Mouse (Mus musculus) limb, embryonic 15.5 days (tissue): ENCODE measurements around the gene Dnajc4. TPM values are rescaled to one million over a fixed set of nuclear protein-coding genes. Genes with fewer than 3 reads are reported as not detected.

Experiments
- ATAC-seq: fragments of 200-750 bp; cut with Nextera tagmentation; 2 replicates; pipeline ENCODE4 v1.8.0; 2017; ENCODE audit warnings: low read depth, moderate TSS enrichment; ENCODE audit not compliant: insufficient number of reproducible peaks, low FRiP score, low TSS enrichment
- H3K27ac ChIP-seq: fragments of 300-500 bp; sonication (generic); 2 replicates; pipeline ENCODE4 v1.5.1; 2015; ENCODE audit warnings: moderate library complexity, mild to moderate bottlenecking, inconsistent platforms
- H3K27me3 ChIP-seq: fragments of 300-500 bp; sonication (generic); 2 replicates; pipeline ENCODE4 v1.6.1; 2015; ENCODE audit warnings: inconsistent platforms
- H3K36me3 ChIP-seq: fragments of 300-500 bp; sonication (generic); 2 replicates; pipeline ENCODE4 v1.6.1; 2015; ENCODE audit warnings: inconsistent platforms
- H3K4me1 ChIP-seq: fragments of 300-500 bp; sonication (generic); 2 replicates; pipeline ENCODE4 v1.6.1; 2015; ENCODE audit warnings: inconsistent platforms
- H3K4me2 ChIP-seq: fragments of 300-500 bp; sonication (generic); 2 replicates; pipeline ENCODE4 v1.6.1; 2015; ENCODE audit warnings: mild to moderate bottlenecking, inconsistent platforms
- H3K4me3 ChIP-seq: fragments of 300-500 bp; sonication (generic); 2 replicates; pipeline ENCODE4 v1.5.1; 2015; ENCODE audit warnings: mild to moderate bottlenecking, inconsistent platforms
- H3K9ac ChIP-seq: fragments of 300-500 bp; sonication (generic); 2 replicates; pipeline ENCODE4 v1.6.1; 2015; ENCODE audit warnings: inconsistent platforms
- H3K9me3 ChIP-seq: fragments of 300-500 bp; sonication (generic); 2 replicates; pipeline ENCODE4 v1.6.1; 2016; ENCODE audit warnings: inconsistent platforms
- WGBS: fragments of 180-500 bp; shearing (Covaris S2); methylation state at CpG from one replicate; pipeline ENCODE4 v1.1.7; 2015; 5-methylcytosine and 5-hydroxymethylcytosine counted together
- polyA plus RNA-seq: library from polyadenylated mRNA; unstranded; fragments of >200 nt; fragmentation: Nextera tagmentation; extraction: Ambion mirVana; gene quantifications from 2 replicates; pipeline ENCODE4 v1.2.1, GENCODE M21; 2015

Dnajc4 gene
- polyA plus RNA-seq, 1 experiment from 2014 or later, result 23.8 TPM

DNA sequence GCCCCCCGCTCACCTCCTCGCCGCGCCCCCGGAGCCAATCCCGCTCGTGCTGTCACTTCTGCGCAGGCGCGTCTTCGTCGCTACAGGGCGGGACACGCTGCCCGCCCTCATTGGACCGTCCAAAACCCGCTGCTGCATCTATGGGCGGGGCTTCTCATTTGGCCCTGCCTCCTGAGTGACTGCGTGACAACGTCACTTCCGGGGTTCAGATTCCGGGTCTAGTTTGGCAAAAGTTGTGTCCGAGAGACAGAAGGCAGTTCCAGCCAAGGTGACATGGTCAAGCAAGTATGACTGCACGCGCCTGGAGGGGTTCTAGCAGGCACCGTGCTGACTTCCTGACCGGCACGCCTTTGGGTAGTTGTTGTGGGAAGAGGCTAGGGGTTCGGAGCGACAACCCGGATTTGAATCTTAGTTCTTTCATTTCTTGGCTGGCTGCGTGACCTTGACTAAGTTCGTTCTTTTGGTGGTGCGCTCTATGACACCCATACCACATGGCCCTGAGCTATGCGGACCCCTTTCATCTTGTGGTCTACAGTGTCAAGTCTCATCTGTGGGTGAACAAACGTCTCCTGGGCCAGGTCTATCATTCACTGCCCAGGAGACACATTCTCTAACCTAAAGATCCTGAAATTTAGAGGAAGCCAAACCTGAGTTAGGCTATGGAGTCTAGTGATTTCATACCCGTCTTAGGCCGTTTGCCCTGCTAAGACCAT is 11.8 kb downstream of the Dnajc4 start, which contains the start of gene Fkbp2:
Gene Fkbp2, minus strand, starts transcription at position 121 of the 713 bp plus-strand sequence.
- Histone ChIP-seq H3K27me3 (no peaks in the 10 kb centered on the region), H3K4me1 (peaks cover 48% of the 10 kb centered on the region), H3K4me2 (peak within 1 kb of the TSS; percentile 68), H3K27ac (peak within 1 kb of the TSS; percentile 95), H3K9me3 (no peaks in the 10 kb centered on the region), H3K4me3 (peak within 1 kb of the TSS; percentile 85), H3K36me3 (peaks cover 47% of the 10 kb centered on the region), H3K9ac (peak within 1 kb of the TSS; percentile 75)
- peak; percentile 90 for ATAC-seq
- WGBS, result under 1% methylated on average over 38 of the region's 38 CpGs

DNA sequence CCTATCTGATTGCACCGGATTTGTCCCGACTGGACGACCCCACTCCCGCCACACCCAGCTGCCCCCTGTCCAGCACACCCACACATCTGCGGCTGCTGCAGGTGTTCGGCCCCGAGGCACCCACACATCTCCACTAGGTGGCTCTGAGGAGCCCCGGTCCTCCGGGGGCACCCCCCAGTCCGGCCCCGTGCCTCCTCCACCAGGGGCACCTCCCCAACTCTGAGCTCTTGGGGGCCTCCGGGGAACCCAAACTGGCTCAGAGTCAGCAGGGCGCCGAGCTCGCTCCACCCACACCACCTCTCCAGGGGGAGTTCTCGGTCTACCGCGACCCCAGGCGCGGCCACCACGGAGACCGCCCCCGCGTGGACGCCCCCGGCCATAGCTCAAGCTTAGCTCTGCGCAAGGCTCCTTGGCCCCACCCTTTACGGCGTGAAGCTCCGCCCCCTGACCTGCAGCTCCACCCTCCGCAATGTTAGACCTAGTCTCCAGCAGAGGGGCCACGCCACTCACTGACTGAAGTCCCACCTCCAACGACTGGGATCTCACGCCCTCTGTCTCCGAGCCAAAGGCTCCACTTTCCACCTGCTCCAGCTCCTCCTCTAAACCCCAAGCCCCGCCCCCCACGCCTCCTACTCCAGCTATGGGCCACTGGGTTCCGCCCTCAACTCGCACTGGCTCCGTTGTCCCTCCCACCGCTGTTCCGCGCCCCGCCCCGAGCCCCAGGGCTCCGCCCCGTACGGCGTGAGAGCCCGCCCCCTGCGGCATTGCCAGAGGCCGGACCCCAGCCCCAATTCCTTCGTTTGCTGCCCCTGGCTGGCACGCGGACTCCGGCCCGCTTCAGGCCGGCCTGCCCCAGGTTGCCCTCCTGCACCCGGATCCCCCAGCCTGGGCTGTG is 12.6 kb downstream of the Dnajc4 start:
- H3K27ac ChIP-seq, result peak overlapping the region; percentile 95
- peaks cover 48% of the 10 kb centered on the region for H3K4me1 ChIP-seq
- H3K4me2 ChIP-seq, result peak overlapping the region; percentile 68
- H3K9ac ChIP-seq, result peak overlapping the region; percentile 75
- WGBS, result 1% methylated on average over 58 of the region's 59 CpGs
- ATAC-seq, result peak; percentile 91
- peaks cover 39% of the 10 kb centered on the region for H3K36me3 ChIP-seq
- H3K4me3 ChIP-seq, result peak overlapping the region; percentile 85
- no peaks in the 10 kb centered on the region for H3K27me3 ChIP-seq
- H3K9me3 ChIP-seq, result no peaks in the 10 kb centered on the region

DNA sequence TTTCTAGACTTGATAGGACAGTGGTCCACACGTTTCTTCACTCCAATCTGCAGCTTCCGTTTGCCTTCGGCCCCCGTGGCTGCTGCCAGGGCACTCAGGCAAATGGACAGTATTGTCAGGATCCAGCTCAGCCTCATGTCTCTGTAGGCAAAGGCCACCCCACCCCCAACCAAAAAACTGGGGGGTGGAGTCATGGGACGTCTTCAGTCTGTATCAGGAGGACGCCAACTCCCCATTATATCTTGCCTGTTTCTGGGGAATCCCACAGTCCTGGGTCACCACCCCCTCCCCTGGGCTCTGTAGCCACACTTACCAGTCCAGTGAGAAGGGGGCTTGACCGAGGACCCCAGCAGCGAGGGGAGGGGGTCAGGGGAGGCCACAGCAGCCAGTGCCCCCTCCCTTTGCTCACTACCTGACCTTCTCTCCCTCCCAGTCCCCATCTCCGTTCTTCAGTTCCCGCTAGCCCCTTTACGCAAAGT is 13.3 kb downstream of the Dnajc4 start:
- Histone ChIP-seq H3K36me3 (peaks cover 35% of the 10 kb centered on the region), H3K4me3 (peak overlapping the region; percentile 85), H3K27ac (peak overlapping the region; percentile 83), H3K4me1 (peaks cover 49% of the 10 kb centered on the region), H3K9me3 (no peaks in the 10 kb centered on the region), H3K27me3 (no peaks in the 10 kb centered on the region), H3K9ac (peak overlapping the region; percentile 37), H3K4me2 (peak overlapping the region; percentile 68)
- no peak for ATAC-seq
- WGBS, result 15% methylated on average over 11 of the region's 11 CpGs

DNA sequence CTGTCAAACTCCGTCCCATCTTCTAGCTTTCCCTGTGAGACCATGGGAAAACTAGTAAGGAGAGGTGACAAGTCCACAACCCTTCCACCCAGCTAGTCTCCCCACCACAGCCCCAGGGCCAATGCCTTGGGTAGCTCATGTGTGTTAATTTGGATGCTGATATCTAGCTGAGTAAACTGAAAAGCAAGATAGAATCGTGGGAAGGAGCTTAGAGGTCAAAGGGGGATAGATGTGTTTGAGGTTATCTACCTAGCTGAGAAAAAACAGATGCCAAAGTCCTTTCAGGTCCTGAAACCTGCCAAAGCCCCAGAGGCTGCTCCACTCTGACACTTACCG is 13.8 kb downstream of the Dnajc4 start:
- Histone ChIP-seq H3K4me3 (peak overlapping the region; percentile 85), H3K9me3 (no peaks in the 10 kb centered on the region), H3K36me3 (peaks cover 31% of the 10 kb centered on the region), H3K9ac (no peak overlapping the region), H3K4me1 (peaks cover 54% of the 10 kb centered on the region), H3K27me3 (no peaks in the 10 kb centered on the region), H3K4me2 (peak overlapping the region; percentile 68), H3K27ac (peak overlapping the region; percentile 83)
- no peak for ATAC-seq
- 40% methylated on average over 3 of the region's 3 CpGs for WGBS

DNA sequence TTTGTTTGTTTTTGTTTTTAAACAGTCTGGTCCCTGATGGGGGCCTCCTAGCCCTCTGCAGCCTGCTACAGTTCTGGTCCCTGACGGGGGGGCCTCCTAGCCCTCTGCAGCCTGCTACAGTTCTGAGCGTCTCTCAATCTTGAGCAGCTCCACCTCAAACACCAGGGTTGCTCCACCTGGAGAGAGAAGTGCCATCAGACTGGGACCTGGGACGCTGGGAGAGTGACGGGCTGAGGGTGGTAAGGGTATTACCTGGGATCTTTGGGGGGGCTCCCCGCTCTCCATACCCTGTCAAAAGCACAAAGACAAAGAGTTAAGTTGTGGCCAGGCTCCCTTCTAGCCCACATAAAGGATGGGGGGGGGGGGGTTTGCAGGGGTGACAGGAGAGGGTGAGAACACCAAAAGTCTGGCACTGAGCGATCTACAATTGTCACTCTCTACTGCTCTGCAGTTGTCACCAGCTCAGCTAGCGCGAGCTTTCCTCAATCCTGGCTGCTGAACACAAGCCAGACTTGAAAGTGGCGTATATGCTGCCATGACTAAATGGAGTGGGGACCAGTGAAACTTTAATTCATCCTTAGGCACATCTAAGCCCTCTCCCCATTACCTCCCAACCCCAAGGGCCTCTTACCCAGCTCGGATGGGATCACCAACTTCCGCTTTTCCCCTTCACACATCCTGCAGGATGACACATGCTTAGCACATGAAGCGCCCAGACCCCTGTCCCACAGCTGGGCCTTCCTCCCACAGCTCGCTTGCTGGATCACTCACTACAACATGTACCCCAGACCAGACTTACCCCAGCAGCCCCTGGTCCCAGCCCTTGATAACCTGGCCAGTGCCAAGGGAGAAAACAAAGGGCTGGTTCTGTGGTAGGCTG is 14.4 kb downstream of the Dnajc4 start:
- WGBS, result 81% methylated on average over 13 of the region's 13 CpGs
- Histone ChIP-seq H3K4me3 (peak overlapping the region; percentile 85; the same call in 1 of the 2 replicates), H3K4me2 (peak overlapping the region; percentile 68; the same call in 1 of the 2 replicates), H3K27ac (0 out of 2 replicates have a peak overlapping the region, but pooled peaks have one; percentile 2), H3K27me3 (no peaks in the 10 kb centered on the region), H3K36me3 (peaks cover 27% of the 10 kb centered on the region), H3K4me1 (peaks cover 54% of the 10 kb centered on the region), H3K9me3 (no peaks in the 10 kb centered on the region), H3K9ac (no peak overlapping the region)
- ATAC-seq, result no peak

DNA sequence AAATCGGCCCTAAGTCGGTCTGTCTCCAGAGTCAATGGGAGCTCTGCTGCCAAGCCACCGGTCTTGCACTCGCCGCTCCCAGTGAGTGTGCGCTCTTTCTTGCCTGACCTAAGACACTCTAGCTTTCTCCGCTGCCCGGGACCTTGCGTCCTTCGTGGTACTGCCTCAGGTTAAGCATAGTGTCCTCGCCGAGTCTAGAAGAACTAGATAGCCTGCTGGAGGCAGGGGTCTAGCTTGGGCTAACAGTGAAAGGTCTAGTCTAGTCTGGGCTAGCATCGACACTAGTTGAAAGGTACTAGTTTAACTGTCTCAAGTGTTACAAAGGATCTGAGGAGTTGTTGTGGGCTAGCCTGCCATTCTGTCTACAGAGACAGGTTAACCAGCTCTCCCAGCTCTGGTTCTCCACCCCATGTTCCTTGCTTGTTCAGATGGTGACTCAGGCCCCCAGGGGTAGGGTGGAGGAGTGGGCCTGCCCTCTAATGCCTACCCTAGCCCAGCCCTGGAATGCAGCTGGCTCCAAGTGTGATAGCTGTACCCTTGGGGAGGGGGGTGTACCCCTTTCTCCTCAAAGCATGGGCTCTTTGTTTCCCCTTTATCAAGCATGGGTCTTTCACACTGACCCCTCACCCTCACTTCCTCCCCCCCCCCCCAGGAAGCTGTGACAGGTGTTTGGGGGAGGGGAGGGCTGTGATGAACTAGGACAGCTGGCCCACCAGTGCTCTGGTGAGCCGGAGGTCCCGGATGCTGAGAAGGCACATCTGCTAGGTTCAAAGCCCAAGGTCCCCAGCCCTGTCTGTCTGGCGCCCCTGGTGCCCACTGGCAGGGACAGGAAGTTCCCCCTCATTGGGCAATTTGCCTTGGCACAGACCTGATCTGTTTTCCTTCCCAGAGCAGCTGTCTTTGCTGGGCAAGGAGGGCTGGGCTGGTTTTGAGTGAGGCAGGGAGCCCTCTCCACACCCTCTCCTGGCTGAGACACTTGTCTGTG is 16.5 kb downstream of the Dnajc4 start, which contains the start of gene Plcb3:
Gene Plcb3, minus strand, starts transcription at position 934 of the 985 bp plus-strand sequence.
- Histone ChIP-seq H3K4me1 (peaks cover 56% of the 10 kb centered on the region), H3K9ac (peak within 1 kb of the TSS; percentile 67), H3K4me2 (peak within 1 kb of the TSS; percentile 82), H3K27ac (peak within 1 kb of the TSS; percentile 89), H3K4me3 (peak within 1 kb of the TSS; percentile 68), H3K9me3 (no peaks in the 10 kb centered on the region), H3K36me3 (peaks cover 14% of the 10 kb centered on the region), H3K27me3 (no peaks in the 10 kb centered on the region)
- no peak for ATAC-seq
- WGBS, result under 1% methylated on average over 16 of the region's 16 CpGs

DNA sequence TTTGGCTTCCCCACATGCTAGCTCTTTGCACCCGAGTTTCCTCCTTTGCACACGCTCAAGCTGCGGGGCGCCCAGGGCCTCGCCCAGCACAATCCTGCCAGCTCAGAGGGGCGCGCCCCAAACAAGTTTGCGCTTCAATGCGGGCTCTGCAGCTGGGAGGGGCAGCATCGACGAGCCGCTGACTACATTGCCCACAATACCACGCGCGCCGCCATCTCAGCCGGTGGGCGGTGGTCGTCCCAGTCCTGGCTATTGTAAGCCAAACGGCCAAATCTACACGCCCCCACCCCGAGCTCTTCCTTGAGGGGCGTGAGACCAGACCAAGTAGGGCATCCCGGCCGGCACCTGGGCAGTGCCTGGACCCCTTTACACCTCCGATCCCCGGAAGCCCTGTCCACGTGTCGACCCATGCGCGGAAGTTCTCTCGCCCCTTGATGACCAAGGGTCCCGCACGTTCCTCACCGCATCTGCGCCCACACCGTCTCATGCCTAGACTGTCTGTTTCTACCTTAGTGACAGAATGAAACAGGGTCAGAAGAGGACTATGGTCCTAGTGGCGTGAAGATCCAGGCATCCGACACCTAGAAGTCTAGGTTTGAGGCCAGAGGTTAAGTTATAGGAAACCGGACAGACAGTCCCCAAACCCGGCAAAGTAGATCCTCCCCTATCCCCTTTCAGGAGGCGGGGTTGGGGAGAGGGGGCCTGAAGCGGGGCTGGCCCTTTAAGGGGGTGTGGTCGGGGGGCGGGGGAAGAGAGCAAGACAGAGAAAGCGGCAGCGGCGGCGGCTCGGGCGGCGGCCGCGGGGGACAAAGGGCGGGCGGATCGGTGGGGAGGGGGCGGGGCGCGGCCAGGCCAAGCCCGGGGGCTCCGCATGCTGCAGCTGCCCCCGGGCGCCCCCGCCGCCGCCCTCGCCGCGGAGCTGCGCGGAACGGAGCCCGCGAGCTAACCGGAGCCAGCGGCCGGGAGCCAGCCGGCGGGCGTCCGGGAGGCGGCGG is 17.9 kb downstream of the Dnajc4 start, which contains the start of gene Ppp1r14b:
Gene Ppp1r14b, plus strand, starts transcription at position 758 of the 995 bp plus-strand sequence.
- Histone ChIP-seq H3K4me3 (peak within 1 kb of the TSS; percentile 68), H3K9ac (peak within 1 kb of the TSS; percentile 67), H3K27ac (peak within 1 kb of the TSS; percentile 89), H3K27me3 (no peaks in the 10 kb centered on the region), H3K4me2 (peak within 1 kb of the TSS; percentile 82), H3K4me1 (peaks cover 64% of the 10 kb centered on the region), H3K9me3 (no peaks in the 10 kb centered on the region), H3K36me3 (peaks cover 14% of the 10 kb centered on the region)
- WGBS, result under 1% methylated on average over 75 of the region's 84 CpGs
- ATAC-seq, result peak; percentile 56

DNA sequence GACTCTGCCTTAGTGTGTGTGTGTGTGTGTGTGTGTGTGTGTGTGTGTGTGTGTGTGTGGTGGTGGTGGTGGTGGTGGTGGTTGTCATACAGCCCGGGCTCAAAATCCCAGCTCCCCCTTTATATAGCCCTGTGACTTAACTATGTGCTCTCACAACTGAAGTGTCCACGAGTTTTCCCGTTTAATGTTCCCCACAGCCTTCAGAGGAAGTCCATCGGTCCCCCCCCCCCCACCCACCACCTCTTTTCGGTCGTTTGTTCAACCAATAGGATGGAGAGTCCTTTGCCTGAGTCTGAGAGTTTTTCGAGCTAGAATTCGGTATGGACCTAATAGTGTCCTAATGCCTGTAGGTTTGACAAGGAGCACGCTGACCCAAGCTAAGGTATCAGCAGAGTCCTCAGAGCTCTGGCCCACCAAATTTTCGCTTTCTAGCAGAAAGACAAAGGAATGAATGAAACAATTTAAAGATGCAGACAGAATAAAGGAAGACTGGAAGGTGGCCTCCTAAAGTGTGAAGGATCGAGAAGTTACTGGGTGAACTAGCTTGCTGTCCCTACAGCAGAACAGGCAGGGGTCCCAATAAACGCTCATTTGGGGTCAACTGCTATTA is 18.7 kb downstream of the Dnajc4 start:
- H3K4me3 ChIP-seq, result peak overlapping the region; percentile 68
- H3K27ac ChIP-seq, result peak overlapping the region; percentile 89; the same call in 1 of the 2 replicates
- no peaks in the 10 kb centered on the region for H3K9me3 ChIP-seq
- ATAC-seq, result no peak
- peak overlapping the region; percentile 82 for H3K4me2 ChIP-seq
- peaks cover 14% of the 10 kb centered on the region for H3K36me3 ChIP-seq
- 27% methylated on average over 12 of the region's 12 CpGs for WGBS
- no peak overlapping the region for H3K9ac ChIP-seq
- H3K27me3 ChIP-seq, result no peaks in the 10 kb centered on the region
- H3K4me1 ChIP-seq, result peaks cover 64% of the 10 kb centered on the region

DNA sequence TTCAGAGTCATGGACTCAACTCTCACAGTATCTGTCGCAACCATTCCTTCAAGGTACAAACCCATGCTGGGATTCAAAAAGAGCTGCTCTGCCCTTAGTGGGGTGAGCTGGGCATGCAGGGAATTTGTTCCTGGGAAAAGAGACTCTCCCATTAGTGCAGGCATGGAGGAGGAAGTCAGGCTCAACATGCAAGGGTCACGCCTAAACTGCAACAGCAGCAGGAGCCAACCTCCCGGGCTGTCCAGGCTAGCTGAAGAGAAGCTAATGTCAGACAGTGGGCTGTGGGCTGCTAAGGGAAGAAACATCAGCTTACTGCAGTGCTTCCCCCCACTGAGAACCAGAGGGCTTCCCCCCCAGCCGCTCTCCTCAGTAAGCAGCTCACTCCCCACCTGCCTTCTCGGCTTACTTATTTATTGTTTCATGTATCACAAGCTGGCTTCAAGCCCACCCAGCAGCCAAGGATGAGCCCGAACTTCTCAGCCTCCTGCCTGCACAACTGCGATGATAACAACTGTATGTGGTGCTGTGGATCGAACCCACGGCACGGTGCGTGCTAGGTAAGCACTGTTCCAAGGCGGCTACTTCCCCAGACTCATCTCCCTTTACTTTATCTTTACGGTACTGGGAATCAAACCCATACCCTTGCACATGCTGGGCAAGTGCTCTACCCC is 20.0 kb downstream of the Dnajc4 start:
- no peak for ATAC-seq
- no peak overlapping the region for H3K4me2 ChIP-seq
- H3K4me3 ChIP-seq, result no peak overlapping the region
- H3K9ac ChIP-seq, result no peak overlapping the region
- WGBS, result 79% methylated on average over 13 of the region's 13 CpGs
- no peak overlapping the region for H3K27ac ChIP-seq
- peaks cover 63% of the 10 kb centered on the region for H3K4me1 ChIP-seq
- H3K36me3 ChIP-seq, result peaks cover 3% of the 10 kb centered on the region; the same call in 1 of the 2 replicates
- H3K9me3 ChIP-seq, result no peaks in the 10 kb centered on the region
- H3K27me3 ChIP-seq, result no peaks in the 10 kb centered on the region
